ENCODE assay signal across 17 mouse cellular contexts in genomic region chr4:151640971-151641370, GRCm38 (mm10).
DNase-seq lines count a peak whose midpoint lies in the region; ATAC-seq lines count a peak whose summit lies in the region.
"Had no signal": no experiment of that assay in that cellular context is flagged by ENCODE, and none has a peak within 500 bp of the region (broad histone marks: within the 10 kb centered on the region; RNA-seq: fewer than 3 reads in every experiment).

No protein-coding gene starts in this region.

- intact Hi-C loops in left cerebral cortex, postnatal 10 days (cut with DNase I): no loop called here
- intact Hi-C loops in left cerebral cortex, postnatal 36 days (cut with DNase I): no loop called here

- no peak for DNase-seq in frontal cortex, postnatal 10 days (ENCODE audit: low spot score in 2 of 2)
- DNase-seq in left cerebral cortex, adult 11 months (ENCODE audit: low spot score): peak; percentile 37
- DNase-seq in left cerebral cortex, postnatal 10 days (ENCODE audit: extremely low spot score in 1 of 2, low spot score in 2 of 2): no peak
- peak; percentile 79 for DNase-seq in brain, adult 2 months (ENCODE audit: low read depth, low spot score)
- peak; percentile 33 to 52 for DNase-seq in left cerebral cortex, postnatal 36 days (ENCODE audit: low spot score in 2 of 2)
- no peak for DNase-seq in adrenal gland, adult 2 months
- DNase-seq in heart, adult 18-20 months: no peak
- DNase-seq: adrenal gland, postnatal 14 days; cerebellum, adult 18-20 months; cerebellum, postnatal 10 days; embryo, embryonic 11 days; gastrocnemius, postnatal 36 days; heart, adult 11 months; heart, postnatal 14 days had no signal

- ATAC-seq in frontal cortex, adult (ENCODE audit: low TSS enrichment): peak; percentile 46
- ATAC-seq: forebrain, embryonic 16.5 days; hindbrain, postnatal 0 days had no signal

Comparison
In these comparisons a context has a peak if more than half of its experiments do, and no peak if none do; other contexts are left out.
1. DNase-seq: peak in left cerebral cortex, adult 11 months (single experiment), brain, adult 2 months (single experiment) and left cerebral cortex, postnatal 36 days (2 of 2); none in frontal cortex, postnatal 10 days (0 of 2), left cerebral cortex, postnatal 10 days (0 of 2), adrenal gland, adult 2 months (single experiment) and heart, adult 18-20 months (0 of 2).